Mouse (Mus musculus) liver, embryonic 15.5 days (tissue): Measurements from ENCODE around the gene Parvg. TPM values are rescaled to one million over a fixed set of nuclear protein-coding genes. Genes with fewer than 3 reads are reported as not detected.
A peak's percentile ranks its signal among the peaks of the same experiment; 100 is the strongest.

ENCODE experiments used
- ATAC-seq: fragments of 200-750 bp; cut with Nextera tagmentation; 2 replicates; pipeline ENCODE4 v1.8.0; 2017; ENCODE audit warnings: moderate number of reproducible peaks, mild to moderate bottlenecking, moderate library complexity; ENCODE audit not compliant: insufficient read depth
- H3K27ac ChIP-seq: fragments of 300-500 bp; sonication (generic); replicated peaks from 2 replicates; pipeline ENCODE4 v1.5.1; 2015; ENCODE audit warnings: mild to moderate bottlenecking, inconsistent platforms
- H3K27me3 ChIP-seq: fragments of 300-500 bp; sonication (generic); 2 replicates; pipeline ENCODE4 v1.6.1; 2015; ENCODE audit warnings: mild to moderate bottlenecking, inconsistent platforms
- H3K36me3 ChIP-seq: fragments of 300-500 bp; sonication (generic); replicated peaks from 2 replicates; pipeline ENCODE4 v1.6.1; 2015; ENCODE audit warnings: moderate library complexity, mild to moderate bottlenecking, inconsistent platforms
- H3K4me1 ChIP-seq: fragments of 300-500 bp; sonication (generic); replicated peaks from 2 replicates; pipeline ENCODE4 v1.6.1; 2015; ENCODE audit warnings: inconsistent platforms
- H3K4me2 ChIP-seq: fragments of 300-500 bp; sonication (generic); 2 replicates; pipeline ENCODE4 v1.6.1; 2015; ENCODE audit warnings: moderate library complexity, mild to moderate bottlenecking, inconsistent platforms
- H3K4me3 ChIP-seq: fragments of 300-500 bp; sonication (generic); replicated peaks from 2 replicates; pipeline ENCODE4 v1.5.1; 2015; ENCODE audit warnings: mild to moderate bottlenecking, inconsistent platforms
- H3K9ac ChIP-seq: fragments of 300-500 bp; sonication (generic); 2 replicates; pipeline ENCODE4 v1.6.1; 2015; ENCODE audit warnings: moderate library complexity, mild to moderate bottlenecking, inconsistent platforms
- H3K9me3 ChIP-seq: fragments of 300-500 bp; sonication (generic); replicated peaks from 2 replicates; pipeline ENCODE4 v1.6.1; 2016; ENCODE audit warnings: inconsistent platforms
- WGBS: fragments of 180-500 bp; shearing (Covaris S2); methylation state at CpG from one replicate; pipeline ENCODE4 v1.1.7; 2015; ENCODE audit warnings: mixed read lengths; ENCODE audit not compliant: insufficient replicate concordance; 5-methylcytosine and 5-hydroxymethylcytosine counted together
- polyA plus RNA-seq: library from polyadenylated mRNA; unstranded; fragments of >200 nt; fragmentation: Nextera tagmentation; extraction: Ambion mirVana; gene quantifications from 2 replicates; pipeline ENCODE4 v1.2.1, GENCODE M21; 2015

The Parvg gene
- polyA plus RNA-seq, 1 experiment from 2014 or later = 13.8 TPM

- Histone ChIP-seq H3K4me3 (no peak overlapping the region), H3K9me3 (no peaks in the 10 kb centered on the region), H3K36me3 (no peaks in the 10 kb centered on the region), H3K4me1 (no peaks in the 10 kb centered on the region; the same call in 1 of the 2 replicates), H3K4me2 (no peak overlapping the region), H3K27ac (no peak overlapping the region), H3K9ac (no peak overlapping the region), H3K27me3 (no peaks in the 10 kb centered on the region)
- no peak for ATAC-seq
- 69% methylated on average over 5 of the region's 5 CpGs for WGBS
Measured at GRCm38 (mm10) chr15:84291097-84291496, 32.7 kb upstream of the Parvg start.

GRCm38 (mm10) chr15:84293590-84293989, 30.2 kb upstream of the Parvg start:
- no peak overlapping the region for H3K4me2 ChIP-seq
- H3K9me3 ChIP-seq = no peaks in the 10 kb centered on the region
- H3K27me3 ChIP-seq = no peaks in the 10 kb centered on the region
- ATAC-seq = no peak
- no peak overlapping the region for H3K9ac ChIP-seq
- no peak overlapping the region for H3K4me3 ChIP-seq
- no peak overlapping the region for H3K27ac ChIP-seq
- no peaks in the 10 kb centered on the region; the same call in 1 of the 2 replicates for H3K4me1 ChIP-seq
- no peaks in the 10 kb centered on the region for H3K36me3 ChIP-seq
- WGBS = 47% methylated on average over 12 of the region's 12 CpGs

- no peak for ATAC-seq
- H3K9ac ChIP-seq = no peak overlapping the region
- no peak overlapping the region for H3K4me2 ChIP-seq
- H3K27ac ChIP-seq = no peak overlapping the region
- H3K27me3 ChIP-seq = no peaks in the 10 kb centered on the region
- no peaks in the 10 kb centered on the region; the same call in 1 of the 2 replicates for H3K4me1 ChIP-seq
- no peak overlapping the region for H3K4me3 ChIP-seq
- no peaks in the 10 kb centered on the region for H3K36me3 ChIP-seq
- 83% methylated on average over 9 of the region's 9 CpGs for WGBS
- H3K9me3 ChIP-seq = no peaks in the 10 kb centered on the region
Measured at GRCm38 (mm10) chr15:84294391-84294790, 29.4 kb upstream of the Parvg start.

GRCm38 (mm10) chr15:84295225-84295624, 28.6 kb upstream of the Parvg start:
- Histone ChIP-seq H3K27ac (no peak overlapping the region), H3K4me3 (no peak overlapping the region), H3K9me3 (no peaks in the 10 kb centered on the region), H3K9ac (no peak overlapping the region), H3K36me3 (no peaks in the 10 kb centered on the region), H3K4me2 (no peak overlapping the region), H3K27me3 (no peaks in the 10 kb centered on the region), H3K4me1 (no peaks in the 10 kb centered on the region; the same call in 1 of the 2 replicates)
- WGBS = 67% methylated on average over 10 of the region's 10 CpGs
- ATAC-seq = no peak

GRCm38 (mm10) chr15:84297454-84297853, 26.4 kb upstream of the Parvg start:
- 41% methylated on average over 8 of the region's 8 CpGs for WGBS
- Histone ChIP-seq H3K9ac (no peak overlapping the region), H3K9me3 (no peaks in the 10 kb centered on the region), H3K27me3 (no peaks in the 10 kb centered on the region), H3K36me3 (no peaks in the 10 kb centered on the region), H3K4me3 (no peak overlapping the region), H3K4me2 (no peak overlapping the region), H3K4me1 (peaks cover under 1% of the 10 kb centered on the region; the same call in 1 of the 2 replicates), H3K27ac (no peak overlapping the region)
- ATAC-seq = no peak

- WGBS = 57% methylated on average over 13 of the region's 13 CpGs
- Histone ChIP-seq H3K4me2 (no peak overlapping the region), H3K9me3 (no peaks in the 10 kb centered on the region), H3K27me3 (no peaks in the 10 kb centered on the region), H3K4me3 (no peak overlapping the region), H3K27ac (no peak overlapping the region), H3K9ac (no peak overlapping the region), H3K4me1 (peaks cover 13% of the 10 kb centered on the region), H3K36me3 (no peaks in the 10 kb centered on the region)
- no peak for ATAC-seq
Measured at GRCm38 (mm10) chr15:84298804-84299370, 24.9 kb upstream of the Parvg start.

- H3K36me3 ChIP-seq = no peaks in the 10 kb centered on the region
- WGBS = 62% methylated on average over 9 of the region's 9 CpGs
- no peak for ATAC-seq
- H3K4me3 ChIP-seq = no peak overlapping the region
- no peak overlapping the region for H3K27ac ChIP-seq
- no peak overlapping the region for H3K9ac ChIP-seq
- no peak overlapping the region for H3K4me2 ChIP-seq
- peaks cover 13% of the 10 kb centered on the region for H3K4me1 ChIP-seq
- no peaks in the 10 kb centered on the region for H3K27me3 ChIP-seq
- no peaks in the 10 kb centered on the region for H3K9me3 ChIP-seq
Measured at GRCm38 (mm10) chr15:84299662-84300333, 24.0 kb upstream of the Parvg start.

GRCm38 (mm10) chr15:84300591-84300990, 23.2 kb upstream of the Parvg start:
- no peak overlapping the region for H3K9ac ChIP-seq
- H3K4me2 ChIP-seq = no peak overlapping the region
- H3K4me3 ChIP-seq = no peak overlapping the region
- ATAC-seq = no peak
- no peaks in the 10 kb centered on the region for H3K36me3 ChIP-seq
- no peak overlapping the region for H3K27ac ChIP-seq
- no peaks in the 10 kb centered on the region for H3K9me3 ChIP-seq
- peaks cover 13% of the 10 kb centered on the region for H3K4me1 ChIP-seq
- no peaks in the 10 kb centered on the region for H3K27me3 ChIP-seq
- 65% methylated on average over 2 of the region's 2 CpGs for WGBS

- ATAC-seq = no peak
Measured at GRCm38 (mm10) chr15:84301026-84301425, 22.8 kb upstream of the Parvg start.

GRCm38 (mm10) chr15:84301641-84302420, 22.0 kb upstream of the Parvg start:
- Histone ChIP-seq H3K9ac (no peak overlapping the region), H3K36me3 (0 out of 2 replicates have a peak, but pooled peaks cover 1% of the 10 kb centered on the region), H3K27me3 (no peaks in the 10 kb centered on the region), H3K9me3 (no peaks in the 10 kb centered on the region), H3K4me3 (no peak overlapping the region), H3K4me2 (no peak overlapping the region), H3K27ac (no peak overlapping the region), H3K4me1 (peaks cover 13% of the 10 kb centered on the region)
- ATAC-seq = no peak
- 65% methylated on average over 8 of the region's 8 CpGs for WGBS

More at GRCm38 (mm10) chr15:84301026-84301425, 22.8 kb upstream of the Parvg start:
- Histone ChIP-seq H3K36me3 (no peaks in the 10 kb centered on the region), H3K4me3 (no peak overlapping the region), H3K9ac (no peak overlapping the region), H3K27ac (no peak overlapping the region), H3K4me2 (no peak overlapping the region), H3K27me3 (no peaks in the 10 kb centered on the region), H3K9me3 (no peaks in the 10 kb centered on the region), H3K4me1 (peaks cover 13% of the 10 kb centered on the region)
- 47% methylated on average over 7 of the region's 7 CpGs for WGBS

GRCm38 (mm10) chr15:84303264-84303663, 20.6 kb upstream of the Parvg start:
- ATAC-seq = 0 out of 2 replicates have a peak, but pooled peaks have one; percentile 12
- Histone ChIP-seq H3K36me3 (0 out of 2 replicates have a peak, but pooled peaks cover 5% of the 10 kb centered on the region), H3K27me3 (no peaks in the 10 kb centered on the region), H3K4me2 (no peak overlapping the region), H3K9me3 (no peaks in the 10 kb centered on the region), H3K27ac (no peak overlapping the region), H3K4me3 (no peak overlapping the region), H3K4me1 (peaks cover 13% of the 10 kb centered on the region), H3K9ac (no peak overlapping the region)
- WGBS = 47% methylated on average over 10 of the region's 10 CpGs
